Mouse (Mus musculus): ENCODE data around the gene Smoc1. TPM values are rescaled to one million over a fixed set of nuclear protein-coding genes. Genes with fewer than 3 reads are reported as not detected.

The Smoc1 gene
- polyA plus RNA-seq, 1 experiment: 0.19 TPM

DNA sequence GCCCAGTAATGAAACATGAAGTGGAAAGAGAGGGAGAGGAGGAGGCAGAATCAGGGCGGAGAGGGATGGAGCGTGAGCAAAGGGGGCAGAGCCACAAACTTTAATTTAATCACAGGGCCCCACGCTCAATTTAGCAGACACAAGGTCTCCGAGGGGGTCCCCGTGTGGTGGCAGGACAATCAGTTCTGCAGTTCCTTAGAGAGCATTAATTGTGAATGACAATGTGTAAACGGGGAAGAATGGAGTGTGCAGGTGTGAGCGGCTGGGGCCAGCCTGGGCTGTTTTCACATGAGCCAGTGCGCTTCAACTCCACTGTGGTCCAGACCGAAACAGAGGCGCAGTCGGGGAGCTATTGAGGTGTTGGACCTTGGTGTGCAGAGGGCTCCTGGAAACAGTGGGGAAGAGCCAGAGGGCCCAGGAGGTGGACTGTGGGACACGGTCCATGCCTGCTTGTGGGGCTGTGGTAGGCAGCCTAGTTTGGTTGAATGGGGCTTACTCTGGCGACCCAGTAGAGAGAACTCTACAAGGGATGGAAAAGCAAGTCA, 35.6 kb upstream of the Smoc1 start:
- H3K4me2 ChIP-seq (ENCODE audit: low read depth): no peak overlapping the region
- H3K4me3 ChIP-seq: no peak overlapping the region
- no peak overlapping the region for H3ac ChIP-seq (ENCODE audit: control insufficient read depth, insufficient read length)
- no peaks in the 10 kb centered on the region for H3K36me3 ChIP-seq (ENCODE audit: control insufficient read depth, insufficient read depth)
- no peaks in the 10 kb centered on the region for H3K79me2 ChIP-seq (ENCODE audit: control insufficient read depth, insufficient read depth)
- TF ChIP-seq MAX (IDR thresholded peaks at IDR 0.05; ENCODE audit: low read depth): no peak
- no peak for TF ChIP-seq MYOD1 (IDR thresholded peaks at IDR 0.05; ENCODE audit: control insufficient read depth in 1 of 3, insufficient read length in 2 of 3, low read depth in 2 of 3)
- TF ChIP-seq POLR2AphosphoS2 (IDR thresholded peaks at IDR 0.05; ENCODE audit: insufficient read length, low read depth): no peak
- no peak for TF ChIP-seq REST (IDR thresholded peaks at IDR 0.05; ENCODE audit: insufficient read depth, insufficient read length)
- no peak for TF ChIP-seq SRF (IDR thresholded peaks at IDR 0.05; ENCODE audit: control insufficient read depth, insufficient read length, low read depth)
- TF ChIP-seq TCF3 (IDR thresholded peaks at IDR 0.05; ENCODE audit: insufficient read length, low read depth): no peak
- no peak for TF ChIP-seq TCF12 (IDR thresholded peaks at IDR 0.05; ENCODE audit: insufficient read depth, poor library complexity, severe bottlenecking)
- TF ChIP-seq CEBPB (IDR thresholded peaks at IDR 0.05; ENCODE audit: insufficient read depth, poor library complexity, severe bottlenecking): no peak
- TF ChIP-seq USF1 (IDR thresholded peaks at IDR 0.05; ENCODE audit: low read depth): no peak
- no peak for TF ChIP-seq MYOG (IDR thresholded peaks at IDR 0.05; ENCODE audit: control insufficient read depth in 1 of 3, insufficient read depth in 1 of 3, insufficient read length in 2 of 3, low read depth in 2 of 3)
- TF ChIP-seq POLR2A (IDR thresholded peaks at IDR 0.05; ENCODE audit: insufficient read length, low read depth): no peak
- no peak for TF ChIP-seq E2F4 (IDR thresholded peaks at IDR 0.05; ENCODE audit: insufficient read depth)
- H3K27me3 ChIP-seq (ENCODE audit: control insufficient read depth, insufficient read depth, insufficient read length): peaks cover 31% of the 10 kb centered on the region

DNA sequence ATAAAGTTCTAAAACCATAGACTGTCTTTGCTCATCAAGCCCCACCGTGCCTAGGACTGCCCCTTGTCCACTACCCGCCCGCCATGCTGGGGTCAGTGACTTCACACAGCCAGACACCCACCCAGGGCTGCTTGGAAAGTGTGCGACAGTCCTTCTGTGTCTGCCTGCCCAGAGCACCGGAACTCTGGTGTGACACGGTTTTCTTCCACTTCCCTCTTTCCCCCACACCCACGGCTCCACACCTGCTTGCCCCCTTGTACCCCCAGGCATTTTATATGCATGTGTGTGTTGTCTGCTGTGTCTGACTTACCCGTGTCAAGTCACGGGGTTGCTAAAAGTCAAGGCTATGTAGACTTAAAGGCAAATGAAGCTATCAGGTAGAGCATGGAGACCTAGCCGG, 34.8 kb upstream of the Smoc1 start:
- H3ac ChIP-seq (ENCODE audit: control insufficient read depth, insufficient read length): no peak overlapping the region
- no peak overlapping the region for H3K4me2 ChIP-seq (ENCODE audit: low read depth)
- no peak for TF ChIP-seq MYOG (IDR thresholded peaks at IDR 0.05; ENCODE audit: control insufficient read depth in 1 of 3, insufficient read depth in 1 of 3, insufficient read length in 2 of 3, low read depth in 2 of 3)
- TF ChIP-seq MAX (IDR thresholded peaks at IDR 0.05; ENCODE audit: low read depth): no peak
- no peak for TF ChIP-seq TCF3 (IDR thresholded peaks at IDR 0.05; ENCODE audit: insufficient read length, low read depth)
- TF ChIP-seq E2F4 (IDR thresholded peaks at IDR 0.05; ENCODE audit: insufficient read depth): no peak
- TF ChIP-seq POLR2A (IDR thresholded peaks at IDR 0.05; ENCODE audit: insufficient read length, low read depth): no peak
- no peak for TF ChIP-seq CEBPB (IDR thresholded peaks at IDR 0.05; ENCODE audit: insufficient read depth, poor library complexity, severe bottlenecking)
- TF ChIP-seq MYOD1 (IDR thresholded peaks at IDR 0.05; ENCODE audit: control insufficient read depth in 1 of 3, insufficient read length in 2 of 3, low read depth in 2 of 3): no peak
- TF ChIP-seq REST (IDR thresholded peaks at IDR 0.05; ENCODE audit: insufficient read depth, insufficient read length): no peak
- no peak for TF ChIP-seq POLR2AphosphoS2 (IDR thresholded peaks at IDR 0.05; ENCODE audit: insufficient read length, low read depth)
- TF ChIP-seq TCF12 (IDR thresholded peaks at IDR 0.05; ENCODE audit: insufficient read depth, poor library complexity, severe bottlenecking): no peak
- TF ChIP-seq SRF (IDR thresholded peaks at IDR 0.05; ENCODE audit: control insufficient read depth, insufficient read length, low read depth): no peak
- no peak for TF ChIP-seq USF1 (IDR thresholded peaks at IDR 0.05; ENCODE audit: low read depth)
- H3K27me3 ChIP-seq (ENCODE audit: control insufficient read depth, insufficient read depth, insufficient read length): peaks cover 32% of the 10 kb centered on the region
- H3K79me2 ChIP-seq (ENCODE audit: control insufficient read depth, insufficient read depth): no peaks in the 10 kb centered on the region
- no peaks in the 10 kb centered on the region for H3K36me3 ChIP-seq (ENCODE audit: control insufficient read depth, insufficient read depth)
- no peak overlapping the region for H3K4me3 ChIP-seq

- Histone ChIP-seq H3K4me2 (ENCODE audit: low read depth) (no peak overlapping the region), H3K79me2 (ENCODE audit: control insufficient read depth, insufficient read depth) (no peaks in the 10 kb centered on the region)
Observed at GRCm38 (mm10) chr12:80992540-80993122, 34.0 kb upstream of the Smoc1 start.

GRCm38 (mm10) chr12:80993773-80994172, 32.8 kb upstream of the Smoc1 start:
- Histone ChIP-seq H3K36me3 (ENCODE audit: control insufficient read depth, insufficient read depth) (no peaks in the 10 kb centered on the region), H3K27me3 (ENCODE audit: control insufficient read depth, insufficient read depth, insufficient read length) (peaks cover 38% of the 10 kb centered on the region), H3ac (ENCODE audit: control insufficient read depth, insufficient read length) (no peak overlapping the region), H3K4me2 (ENCODE audit: low read depth) (no peak overlapping the region), H3K79me2 (ENCODE audit: control insufficient read depth, insufficient read depth) (no peaks in the 10 kb centered on the region), H3K4me3 (no peak overlapping the region)
- TF ChIP-seq E2F4 (IDR thresholded peaks at IDR 0.05; ENCODE audit: insufficient read depth) (no peak), POLR2AphosphoS2 (IDR thresholded peaks at IDR 0.05; ENCODE audit: insufficient read length, low read depth) (no peak), MYOD1 (IDR thresholded peaks at IDR 0.05; ENCODE audit: control insufficient read depth in 1 of 3, insufficient read length in 2 of 3, low read depth in 2 of 3) (no peak), MAX (IDR thresholded peaks at IDR 0.05; ENCODE audit: low read depth) (no peak), MYOG (IDR thresholded peaks at IDR 0.05; ENCODE audit: control insufficient read depth in 1 of 3, insufficient read depth in 1 of 3, insufficient read length in 2 of 3, low read depth in 2 of 3) (no peak), REST (IDR thresholded peaks at IDR 0.05; ENCODE audit: insufficient read depth, insufficient read length) (no peak), POLR2A (IDR thresholded peaks at IDR 0.05; ENCODE audit: insufficient read length, low read depth) (no peak), USF1 (IDR thresholded peaks at IDR 0.05; ENCODE audit: low read depth) (no peak), SRF (IDR thresholded peaks at IDR 0.05; ENCODE audit: control insufficient read depth, insufficient read length, low read depth) (no peak), CEBPB (IDR thresholded peaks at IDR 0.05; ENCODE audit: insufficient read depth, poor library complexity, severe bottlenecking) (no peak), TCF12 (IDR thresholded peaks at IDR 0.05; ENCODE audit: insufficient read depth, poor library complexity, severe bottlenecking) (no peak), TCF3 (IDR thresholded peaks at IDR 0.05; ENCODE audit: insufficient read length, low read depth) (no peak)

More at GRCm38 (mm10) chr12:80992540-80993122, 34.0 kb upstream of the Smoc1 start:
- H3K27me3 ChIP-seq (ENCODE audit: control insufficient read depth, insufficient read depth, insufficient read length): peaks cover 32% of the 10 kb centered on the region
- H3ac ChIP-seq (ENCODE audit: control insufficient read depth, insufficient read length): no peak overlapping the region
- TF ChIP-seq TCF12 (IDR thresholded peaks at IDR 0.05; ENCODE audit: insufficient read depth, poor library complexity, severe bottlenecking) (no peak), MYOG (IDR thresholded peaks at IDR 0.05; ENCODE audit: control insufficient read depth in 1 of 3, insufficient read depth in 1 of 3, insufficient read length in 2 of 3, low read depth in 2 of 3) (no peak), SRF (IDR thresholded peaks at IDR 0.05; ENCODE audit: control insufficient read depth, insufficient read length, low read depth) (no peak), USF1 (IDR thresholded peaks at IDR 0.05; ENCODE audit: low read depth) (no peak), POLR2AphosphoS2 (IDR thresholded peaks at IDR 0.05; ENCODE audit: insufficient read length, low read depth) (no peak), MAX (IDR thresholded peaks at IDR 0.05; ENCODE audit: low read depth) (no peak), CEBPB (IDR thresholded peaks at IDR 0.05; ENCODE audit: insufficient read depth, poor library complexity, severe bottlenecking) (no peak), REST (IDR thresholded peaks at IDR 0.05; ENCODE audit: insufficient read depth, insufficient read length) (no peak), TCF3 (IDR thresholded peaks at IDR 0.05; ENCODE audit: insufficient read length, low read depth) (no peak), MYOD1 (IDR thresholded peaks at IDR 0.05; ENCODE audit: control insufficient read depth in 1 of 3, insufficient read length in 2 of 3, low read depth in 2 of 3) (no peak), E2F4 (IDR thresholded peaks at IDR 0.05; ENCODE audit: insufficient read depth) (no peak)
- no peak overlapping the region for H3K4me3 ChIP-seq
- no peaks in the 10 kb centered on the region for H3K36me3 ChIP-seq (ENCODE audit: control insufficient read depth, insufficient read depth)
